Mouse (Mus musculus): Measurements from ENCODE around the gene Pml. TPM values are rescaled to one million over a fixed set of nuclear protein-coding genes. Genes with fewer than 3 reads are reported as not detected.
A peak's percentile ranks its signal among the peaks of the same experiment; 100 is the strongest.

Pml gene
- total RNA-seq, 2 experiments from 2014 or later = 43.0 to 51.6 TPM

DNA sequence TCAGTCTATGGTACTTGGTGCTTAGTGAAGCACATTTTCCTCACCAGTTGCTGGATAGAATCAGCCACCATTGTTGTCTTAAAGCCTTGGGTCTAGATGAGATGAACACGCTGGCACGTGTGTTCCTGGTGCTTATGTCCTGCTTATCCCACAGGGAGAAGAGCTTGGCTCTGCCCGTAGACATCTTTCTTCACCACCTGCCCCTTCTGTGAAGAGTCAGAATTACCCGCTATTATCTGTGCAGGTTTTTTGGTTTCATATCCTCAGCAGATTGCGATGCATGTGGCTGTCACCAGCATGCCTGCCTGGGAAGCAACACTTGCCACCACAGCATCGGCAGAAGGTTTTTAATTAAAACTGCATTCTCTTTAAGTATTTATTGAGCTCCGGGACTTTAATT is 43.6 kb downstream of the Pml start:
- ATAC-seq (replicated peaks; ENCODE audit: low FRiP score, poor library complexity, severe bottlenecking) = no peak

DNA sequence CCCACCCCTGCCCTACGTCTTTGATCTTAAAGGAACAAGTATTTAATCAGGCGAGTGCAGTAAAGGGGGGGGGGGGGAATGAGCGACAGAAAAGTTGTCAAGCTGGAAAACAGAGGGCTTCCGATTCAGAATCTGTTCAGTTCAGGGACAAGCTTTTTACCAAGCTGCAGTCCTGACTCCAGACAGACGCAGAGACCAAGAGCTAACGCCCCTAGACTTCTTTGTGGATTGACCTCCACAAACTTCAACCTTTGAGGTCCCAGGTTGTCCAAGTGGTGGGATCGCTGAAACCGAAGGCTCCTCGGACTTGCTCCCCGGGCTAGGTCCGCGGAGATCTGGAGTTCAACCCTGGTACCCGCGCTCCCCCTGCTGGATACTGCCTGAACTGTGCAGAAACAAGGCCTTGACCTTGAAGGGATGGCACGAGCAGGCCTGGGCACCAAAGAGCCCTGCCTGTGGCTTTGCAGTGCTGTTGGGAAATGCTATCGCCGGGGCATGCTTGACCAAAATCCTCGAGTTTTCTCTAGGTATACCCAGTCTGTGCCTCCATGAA is 45.1 kb downstream of the Pml start:
- ATAC-seq (replicated peaks; ENCODE audit: low FRiP score, poor library complexity, severe bottlenecking) = peak; percentile 92

DNA sequence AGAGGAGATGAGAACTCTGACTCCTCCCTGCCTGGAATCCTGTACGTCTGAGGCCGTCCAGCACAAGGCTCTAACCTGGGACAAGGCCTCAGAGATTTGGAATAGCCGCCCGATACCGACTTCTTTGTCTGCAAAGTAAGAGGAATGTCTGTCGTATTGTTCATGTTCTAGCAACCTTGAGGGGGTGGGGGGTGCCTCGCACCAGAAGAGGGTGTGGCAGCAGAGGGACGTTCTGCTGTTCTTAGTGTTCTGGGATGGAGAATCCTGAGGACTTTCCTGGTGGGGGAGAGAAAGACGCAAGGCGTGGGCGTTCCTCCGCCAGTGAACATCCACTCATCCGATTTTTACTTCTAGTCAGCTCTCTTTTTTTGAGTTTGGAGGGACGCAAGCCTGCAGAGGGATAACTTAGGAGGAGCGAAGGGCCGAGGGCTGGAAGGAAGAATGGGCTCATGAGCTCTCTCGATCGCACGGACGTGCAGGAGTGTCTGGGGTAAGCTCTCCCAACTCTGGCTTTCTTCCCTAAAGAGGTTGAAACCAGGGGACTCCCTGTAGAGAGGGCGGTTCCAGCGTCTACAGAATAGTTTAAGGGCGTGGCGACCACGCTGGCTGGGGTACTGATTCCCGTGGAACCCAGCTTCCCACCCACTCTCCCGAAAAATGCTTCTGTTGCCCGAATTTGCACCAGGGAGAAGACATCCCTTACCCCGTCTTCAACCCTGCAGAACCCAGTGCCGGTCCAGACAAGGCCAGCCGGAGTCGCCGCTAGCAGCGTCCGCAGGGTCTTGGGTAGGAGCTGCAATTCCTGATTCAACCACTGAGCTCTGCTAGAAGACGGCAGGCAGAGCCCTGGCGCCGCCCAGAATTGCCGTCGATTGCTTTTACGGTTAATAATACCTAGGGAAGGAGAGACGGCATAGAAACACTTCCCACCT is 45.8 kb downstream of the Pml start, which contains the start of the genes Islr and Islr2:
TSS of gene Islr (minus strand) at position 791 of the 932 bp plus-strand sequence.
TSS of gene Islr2 (minus strand) at position 804 of the 932 bp plus-strand sequence.
- ATAC-seq (replicated peaks; ENCODE audit: low FRiP score, poor library complexity, severe bottlenecking) = peak; percentile 91

DNA sequence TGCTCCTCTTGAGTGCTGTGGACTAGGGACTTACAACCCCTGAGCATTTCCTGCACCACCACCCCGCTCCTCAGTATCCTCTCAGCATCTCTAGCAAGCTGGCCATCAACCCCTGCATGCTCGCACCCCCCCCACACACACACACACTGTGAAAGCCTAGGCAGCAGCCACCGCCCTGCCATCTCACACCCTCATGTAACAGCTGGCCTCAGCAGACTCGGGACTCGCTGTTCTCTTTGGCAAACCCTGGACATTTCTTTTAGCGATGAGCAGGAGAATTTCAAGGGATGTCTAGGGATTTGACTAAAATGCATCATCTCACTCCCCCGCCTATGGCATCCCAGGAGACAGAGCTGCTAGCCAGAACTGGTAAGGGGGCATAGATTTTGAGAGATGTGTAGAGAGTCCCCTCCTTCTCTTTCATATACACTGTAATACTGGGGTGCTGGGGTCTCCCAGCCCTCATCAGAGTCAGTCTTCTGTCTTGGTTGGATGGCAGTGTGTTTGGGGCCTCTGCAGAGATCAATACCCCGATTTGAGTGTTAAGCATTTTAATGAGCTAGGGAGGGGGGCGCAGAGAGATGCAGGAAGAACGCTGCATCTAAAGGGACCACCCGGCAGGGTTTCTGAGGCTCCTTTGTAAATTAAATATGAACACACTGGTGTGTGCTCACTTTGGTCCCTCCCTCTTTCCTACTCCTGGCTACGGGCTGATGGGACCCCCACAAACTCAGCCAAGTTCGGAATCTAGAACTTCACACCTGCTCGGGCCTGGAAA is 46.7 kb downstream of the Pml start:
- ATAC-seq (replicated peaks; ENCODE audit: low FRiP score, poor library complexity, severe bottlenecking) = no peak

DNA sequence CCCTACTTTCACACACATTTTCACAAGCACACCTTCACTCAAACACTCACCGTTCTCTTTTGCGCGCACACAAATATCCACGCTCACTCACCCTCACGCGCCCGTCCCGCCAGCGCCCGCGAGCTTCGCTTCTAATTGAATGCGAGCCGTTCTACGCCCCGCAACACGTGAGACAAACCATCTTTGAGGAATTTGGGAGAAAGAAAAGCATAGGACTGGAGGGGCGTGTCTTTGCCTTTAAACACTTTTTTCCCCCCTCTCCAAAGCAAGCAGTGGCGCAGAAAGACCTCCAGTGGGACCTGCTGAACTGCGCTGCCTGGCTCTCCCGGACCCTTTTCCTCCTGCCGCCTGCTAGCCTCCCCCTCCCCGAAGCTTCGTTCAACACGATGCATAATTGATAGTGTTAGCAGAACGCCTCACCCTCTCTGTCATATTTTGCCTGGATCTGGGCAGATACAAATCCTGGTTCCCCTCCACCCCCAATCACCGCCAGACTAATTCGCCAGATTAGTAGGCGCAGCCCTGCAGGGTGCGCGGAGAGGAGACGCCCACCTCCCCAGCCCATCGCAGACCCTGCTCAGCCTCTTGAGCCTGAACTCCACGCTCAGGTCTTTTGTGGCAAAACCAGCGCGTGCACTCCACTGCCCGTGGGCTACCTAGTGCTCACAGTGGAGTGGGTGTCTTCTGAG is 47.6 kb downstream of the Pml start:
- ATAC-seq (replicated peaks; ENCODE audit: low FRiP score, poor library complexity, severe bottlenecking) = no peak

DNA sequence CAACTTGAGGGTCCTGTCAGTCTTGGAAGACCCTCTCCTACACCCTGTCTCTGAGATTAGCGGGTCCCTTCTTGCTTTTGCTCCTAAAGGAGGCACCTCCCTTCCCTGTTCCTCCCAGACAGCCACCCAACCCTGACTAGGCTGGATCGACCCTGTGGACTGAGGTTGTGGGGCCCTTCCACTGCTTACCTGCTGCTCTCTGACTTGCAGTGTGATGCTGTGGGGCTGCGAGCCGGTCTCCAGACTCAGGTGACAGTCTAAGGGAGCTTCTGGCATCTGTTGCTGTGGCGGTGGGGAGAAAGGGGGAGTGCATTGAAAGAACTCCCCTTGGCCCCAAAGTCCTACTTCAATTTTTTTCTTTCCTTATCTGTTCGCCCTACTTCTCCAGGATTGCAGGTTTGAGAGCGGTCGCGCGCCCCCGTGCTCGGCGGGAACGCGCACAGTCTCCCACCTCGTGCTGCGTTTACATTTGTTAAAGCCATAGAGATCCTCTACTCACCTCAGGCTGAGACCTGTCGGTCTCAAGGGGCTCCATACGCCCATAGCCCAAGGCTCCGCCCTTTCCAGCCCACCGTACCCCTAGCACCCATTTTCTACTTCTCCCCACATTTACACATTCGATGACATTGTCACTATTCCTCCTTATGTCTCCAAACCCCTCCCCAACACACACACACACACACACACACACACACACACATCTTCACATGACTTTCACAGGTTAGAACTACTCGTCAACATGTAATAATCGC is 48.3 kb downstream of the Pml start:
- no peak for ATAC-seq (replicated peaks; ENCODE audit: low FRiP score, poor library complexity, severe bottlenecking)

DNA sequence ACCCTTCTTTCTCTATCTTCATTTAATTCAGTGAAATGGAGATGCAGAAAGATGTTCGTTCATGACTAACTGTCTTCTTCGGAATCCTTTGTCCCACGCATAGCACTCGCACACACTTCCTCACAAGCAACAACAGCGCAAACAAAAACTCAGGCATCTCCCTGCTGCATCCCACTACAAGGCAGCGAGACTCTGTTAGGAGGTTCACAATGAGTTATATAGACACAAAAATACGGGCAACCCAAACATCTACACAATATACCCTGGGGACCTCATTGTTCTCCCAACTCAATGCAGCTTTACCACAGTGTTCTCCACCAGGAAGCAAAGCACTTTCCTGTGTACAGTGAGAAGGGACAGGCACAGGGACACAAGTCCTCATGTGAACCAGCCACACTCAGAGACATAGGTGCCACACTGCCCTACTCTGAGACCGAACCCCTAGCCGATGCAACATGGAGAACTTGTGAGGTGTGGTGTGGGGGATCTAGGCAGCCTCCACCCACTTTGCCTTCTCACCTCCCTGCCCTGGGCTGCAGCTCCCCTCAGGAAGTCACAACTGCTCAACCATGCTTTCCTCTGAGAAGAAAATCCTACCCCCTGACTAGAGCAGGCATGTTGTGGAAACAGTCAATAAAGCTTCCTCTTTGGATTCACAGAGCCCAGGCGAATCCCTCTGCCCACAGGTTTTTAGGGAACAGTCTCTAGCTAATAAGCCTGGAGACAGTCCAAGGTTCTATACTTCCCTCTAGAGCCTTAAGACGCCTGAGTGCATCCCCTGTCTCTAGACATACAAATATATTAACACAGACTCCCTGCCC is 49.1 kb downstream of the Pml start:
- no peak for ATAC-seq (replicated peaks; ENCODE audit: low FRiP score, poor library complexity, severe bottlenecking)

DNA sequence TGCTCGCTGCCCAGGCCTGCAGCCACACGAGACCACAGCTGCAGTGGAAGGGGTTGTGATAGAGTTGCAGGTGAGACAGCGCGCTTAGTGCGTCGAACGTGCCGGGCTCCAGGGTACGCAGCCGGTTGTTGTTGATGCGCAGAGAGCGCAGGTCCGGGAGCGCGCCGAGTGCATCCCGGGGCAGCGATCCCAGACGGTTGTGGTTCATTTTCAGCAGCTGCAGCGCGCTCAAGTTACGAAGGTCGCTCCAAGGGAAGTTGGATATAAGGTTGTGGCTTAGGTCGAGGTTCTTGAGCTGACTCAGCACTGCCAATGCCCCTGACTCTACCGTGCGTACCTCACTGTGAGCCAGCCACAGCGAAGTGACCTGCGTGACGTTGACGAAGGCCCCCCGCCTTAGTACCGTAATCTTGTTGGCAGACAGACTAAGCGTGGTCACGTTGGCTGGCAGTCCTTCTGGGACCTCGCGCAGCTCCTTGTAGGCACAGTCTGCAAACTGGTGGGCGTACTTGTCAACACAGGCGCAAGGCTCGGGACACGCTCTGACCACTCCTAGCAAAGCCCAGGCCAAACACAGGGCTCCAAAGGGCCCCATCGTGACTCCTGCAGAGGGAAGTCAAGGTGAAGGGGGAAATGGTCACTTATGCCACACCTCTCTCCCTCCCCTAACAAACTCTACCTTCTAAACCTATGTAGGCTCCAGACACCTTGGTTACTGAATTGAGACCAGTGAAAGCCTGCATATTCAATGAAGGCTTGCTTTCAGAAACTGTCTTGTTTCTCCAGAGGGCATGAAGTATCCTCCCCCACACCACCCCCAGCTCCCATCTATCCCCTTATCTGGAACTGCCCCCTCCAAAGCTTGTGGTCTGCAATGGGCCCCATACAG is 50.0 kb downstream of the Pml start:
- ATAC-seq (replicated peaks; ENCODE audit: low FRiP score, poor library complexity, severe bottlenecking) = no peak

DNA sequence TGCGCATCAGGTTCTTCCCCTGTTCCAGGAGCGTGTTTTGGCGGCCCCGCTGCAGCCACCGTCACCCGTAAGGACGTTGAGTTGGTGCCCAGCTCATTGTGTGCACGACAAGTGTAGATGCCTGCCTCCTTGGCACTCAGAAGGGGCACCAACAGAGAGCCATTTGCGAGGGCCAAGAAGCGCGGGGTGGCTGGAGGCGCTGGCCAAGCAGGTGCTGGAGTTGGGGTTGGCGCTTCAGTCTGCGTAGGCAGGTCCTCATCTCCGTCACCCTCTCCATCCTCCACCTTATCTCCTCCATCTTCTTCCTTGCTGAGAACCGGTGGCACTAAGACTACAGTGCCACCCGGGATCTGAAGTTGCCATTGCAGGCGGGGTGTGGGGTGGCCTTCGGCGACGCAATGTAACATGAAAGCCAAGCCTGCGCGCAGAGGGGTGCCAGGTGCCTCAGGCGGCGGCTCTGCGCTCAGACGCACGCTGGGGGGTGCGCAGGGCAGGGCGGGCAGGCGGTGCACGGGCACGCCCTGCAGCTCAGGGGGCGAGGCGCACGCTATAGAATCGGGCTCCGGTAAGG is 50.7 kb downstream of the Pml start:
- ATAC-seq (replicated peaks; ENCODE audit: low FRiP score, poor library complexity, severe bottlenecking) = no peak

DNA sequence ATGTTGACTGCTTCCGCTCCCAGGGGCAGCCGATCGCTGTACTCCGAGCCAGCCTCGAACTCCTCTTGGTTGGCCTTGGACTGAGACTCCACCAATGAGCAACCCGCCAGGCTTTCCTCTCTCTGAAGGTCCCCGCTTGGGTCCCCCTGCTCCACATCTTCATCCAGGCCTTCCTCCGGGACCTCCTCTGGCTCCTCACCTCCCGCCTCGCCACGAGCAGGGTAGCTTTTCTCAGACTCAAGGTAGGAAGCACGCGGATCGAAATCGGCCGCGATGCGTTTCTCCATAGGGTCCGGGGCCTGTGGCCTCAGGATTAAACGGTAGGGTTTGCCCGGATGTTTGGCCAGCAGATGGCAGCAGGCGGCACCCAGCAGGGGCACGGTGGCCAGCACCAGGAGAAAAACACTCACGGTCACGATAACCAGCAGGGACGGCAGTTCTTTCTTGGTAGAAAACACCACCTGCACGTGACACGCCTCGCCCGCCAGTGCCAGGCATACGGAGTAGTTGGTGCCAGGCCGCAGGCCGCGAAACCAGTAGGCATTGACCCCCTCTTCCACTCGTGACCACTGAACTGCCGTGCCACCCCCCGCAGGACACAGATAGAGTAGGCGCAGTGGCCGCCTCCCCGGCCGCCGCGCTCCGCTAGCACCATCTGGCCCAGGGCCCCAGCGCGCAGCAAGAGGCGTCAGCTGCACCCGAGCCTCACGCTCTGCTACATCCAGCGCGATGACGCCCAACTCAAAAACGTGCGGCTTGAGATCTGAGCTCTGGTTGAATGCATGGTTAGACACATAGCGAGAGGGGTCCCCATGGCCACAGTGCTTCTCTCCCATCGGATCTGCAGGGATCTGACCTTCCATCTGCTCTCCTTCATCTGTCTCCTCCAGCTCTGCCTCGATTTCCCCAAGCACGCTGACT is 51.5 kb downstream of the Pml start:
- peak; percentile 73 for ATAC-seq (replicated peaks; ENCODE audit: low FRiP score, poor library complexity, severe bottlenecking)

DNA sequence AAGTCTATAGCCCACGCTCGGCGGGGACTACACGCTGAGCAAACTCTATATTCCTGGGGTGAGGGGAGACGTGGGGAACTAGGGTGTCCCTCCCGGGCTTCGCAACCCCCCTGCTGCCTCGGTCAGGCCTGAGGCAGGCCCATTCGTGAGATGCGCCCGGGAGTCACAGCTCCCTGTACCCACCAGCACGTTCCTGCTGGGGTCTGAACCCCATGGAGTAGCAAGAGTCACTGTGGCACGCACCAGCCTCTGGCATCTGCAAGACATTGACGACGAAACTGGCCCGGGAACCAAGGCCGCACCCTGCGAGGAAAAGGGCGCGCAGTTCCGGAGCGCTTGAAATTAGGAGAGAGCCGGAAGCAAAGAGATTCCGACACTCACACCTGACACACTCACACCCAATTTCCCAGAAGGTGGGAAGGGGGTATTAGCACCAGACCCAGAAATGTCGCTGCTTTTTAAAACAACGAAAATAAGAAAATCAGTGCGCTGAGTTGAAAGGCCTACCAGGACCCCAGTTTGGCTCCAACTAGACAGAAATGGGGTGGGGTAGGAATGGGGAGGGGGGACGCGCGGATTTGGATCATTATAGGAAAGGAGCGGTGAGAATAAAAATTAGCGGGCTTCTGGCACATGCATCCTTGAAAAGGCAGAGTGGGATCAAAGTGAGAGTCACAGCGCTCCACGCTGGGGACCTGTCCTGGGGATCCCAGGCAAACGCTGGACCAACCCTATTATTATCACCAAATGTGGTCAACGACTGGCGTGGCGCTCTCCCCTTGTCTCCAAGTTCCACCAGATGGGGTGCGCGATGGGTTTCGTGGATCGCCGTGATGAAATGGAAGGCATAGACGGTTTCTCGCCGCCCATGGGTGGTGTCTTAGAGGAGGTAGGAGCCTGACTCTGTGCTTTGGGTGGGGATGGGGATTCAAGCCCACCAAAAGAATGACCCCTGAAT is 52.7 kb downstream of the Pml start:
- no peak for ATAC-seq (replicated peaks; ENCODE audit: low FRiP score, poor library complexity, severe bottlenecking)

DNA sequence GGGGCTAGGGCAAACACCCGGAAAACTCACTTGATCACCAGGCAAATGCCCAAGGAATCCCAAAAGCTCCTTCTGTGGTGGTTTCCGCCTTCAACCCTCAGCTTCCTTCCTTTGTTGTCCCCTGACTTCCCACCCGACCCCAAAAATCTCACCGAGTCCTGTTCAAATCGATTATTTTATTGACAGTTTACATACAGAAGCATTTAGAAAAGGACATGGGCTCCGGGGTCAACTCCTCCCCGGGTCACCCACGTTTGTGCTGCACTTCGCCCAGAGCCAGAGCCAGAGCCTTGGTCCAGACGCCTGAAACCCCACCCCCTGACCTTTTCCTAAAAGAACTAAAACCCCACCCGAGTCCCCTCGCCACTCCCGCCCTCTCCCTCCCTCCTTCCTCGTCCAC is 53.4 kb downstream of the Pml start:
- ATAC-seq (replicated peaks; ENCODE audit: low FRiP score, poor library complexity, severe bottlenecking) = no peak

DNA sequence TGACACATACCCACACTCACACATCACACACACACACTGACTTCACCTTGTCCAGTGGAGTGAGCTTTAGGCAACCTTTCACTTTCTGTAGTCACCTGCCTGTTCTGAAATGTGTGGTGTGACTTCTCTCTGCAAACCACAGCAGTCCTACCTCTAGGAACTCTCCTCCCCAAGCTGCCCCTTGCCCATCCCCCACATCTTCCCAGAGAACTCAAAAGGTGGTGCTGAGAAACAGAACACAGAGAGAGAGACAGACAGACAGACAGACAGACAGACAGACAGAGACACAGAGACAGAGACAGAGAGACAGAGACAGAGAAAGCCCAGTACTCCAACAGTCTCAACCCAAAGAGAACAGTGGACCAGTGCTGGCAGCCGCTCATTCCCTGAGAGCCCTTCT is 53.9 kb downstream of the Pml start:
- ATAC-seq (replicated peaks; ENCODE audit: low FRiP score, poor library complexity, severe bottlenecking) = no peak

DNA sequence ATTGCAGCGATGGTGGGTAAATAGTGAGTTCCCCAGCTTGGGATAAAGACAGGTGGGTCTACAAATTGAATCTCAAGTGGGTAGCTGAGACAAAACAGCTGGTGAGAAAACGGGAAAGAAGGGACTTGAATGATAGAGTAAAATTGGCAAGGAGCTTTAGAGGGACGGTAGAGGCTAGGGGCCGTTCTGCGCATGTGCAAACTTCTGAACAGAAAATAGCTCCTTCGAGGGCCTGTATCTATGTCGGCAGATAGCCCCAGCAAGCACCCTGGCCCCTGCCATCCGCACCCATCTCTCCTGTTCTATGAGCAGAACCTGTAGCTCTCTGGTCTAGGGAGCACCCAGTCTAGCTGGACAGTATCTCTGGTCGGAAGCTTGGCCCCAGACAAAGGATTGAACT is 55.4 kb downstream of the Pml start:
- no peak for ATAC-seq (replicated peaks; ENCODE audit: low FRiP score, poor library complexity, severe bottlenecking)

DNA sequence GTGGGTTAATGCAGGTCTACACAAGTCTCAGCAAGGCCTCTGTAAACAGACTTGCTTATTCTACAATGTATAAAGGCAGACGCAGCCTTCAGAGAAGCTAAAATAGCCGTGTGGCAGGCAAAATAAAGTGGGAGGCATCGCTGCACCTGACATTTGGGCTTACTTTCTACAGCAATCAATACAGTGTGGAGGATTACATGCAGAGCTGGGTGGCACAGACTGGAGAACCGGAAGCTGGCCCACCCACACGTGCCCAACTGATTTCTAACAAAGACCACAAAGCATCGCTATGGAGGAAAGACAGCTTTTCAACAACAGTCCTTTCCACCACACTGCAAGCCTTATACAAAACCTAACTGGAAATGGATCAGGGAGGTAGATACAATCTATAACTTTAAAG is 65.1 kb downstream of the Pml start:
- no peak for ATAC-seq (replicated peaks; ENCODE audit: low FRiP score, poor library complexity, severe bottlenecking)
